Mouse (Mus musculus) megakaryocyte, adult 5-6 weeks (primary cell): Measurements from ENCODE around the gene Clk1. TPM values are rescaled to one million over a fixed set of nuclear protein-coding genes. Genes with fewer than 3 reads are reported as not detected.

Experiments used
- ATAC-seq: 2 replicates; pipeline ENCODE4 v1.8.0; 2016; ENCODE audit warnings: mild to moderate bottlenecking, inconsistent platforms; ENCODE audit not compliant: poor library complexity, severe bottlenecking
- total RNA-seq, 2 experiments: library from RNA; stranded (forward) in 1 of 2; stranded (reverse) in 1 of 2; fragments of 153-499, 151-499 nt in 1 of 2; fragments of 221-1000, 200-1000 nt in 1 of 2; gene quantifications; 2 replicates each; pipeline versions ENCODE4 v1.2.3 to v1.2.4; 2015 to 2017

Gene Clk1
- total RNA-seq (2015) (398 and 422 TPM in 2 replicates), total RNA-seq (2017) (345 and 361 TPM in 2 replicates)

GRCm38 (mm10) chr1:58423371-58424248 is at the start of gene Clk1:
Clk1 (minus strand) TSS chr1:58424066.
- peak; percentile 83 for ATAC-seq

DNA sequence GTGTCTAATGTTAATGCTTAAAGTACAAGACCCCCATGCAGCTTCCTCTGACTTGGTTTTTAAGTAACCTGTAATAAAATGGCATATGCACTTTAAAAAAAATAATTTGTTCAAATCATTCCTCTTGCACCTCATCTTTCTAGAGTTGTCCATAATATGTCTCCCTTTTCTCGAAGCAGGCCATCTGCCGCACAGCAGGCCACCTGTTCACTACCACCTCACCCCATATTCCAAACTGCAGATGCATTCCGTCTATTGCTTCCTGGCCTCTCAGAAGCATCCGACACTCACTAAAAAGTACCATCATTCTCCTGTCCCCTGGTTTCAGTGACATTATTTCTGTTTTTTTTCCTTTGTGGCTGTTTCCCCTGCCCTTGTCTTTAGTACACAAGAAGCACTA is 41.7 kb upstream of the Clk1 start:
- no peak for ATAC-seq

GRCm38 (mm10) chr1:58465042-58465441 is 41.2 kb upstream of the Clk1 start:
- ATAC-seq: no peak

DNA sequence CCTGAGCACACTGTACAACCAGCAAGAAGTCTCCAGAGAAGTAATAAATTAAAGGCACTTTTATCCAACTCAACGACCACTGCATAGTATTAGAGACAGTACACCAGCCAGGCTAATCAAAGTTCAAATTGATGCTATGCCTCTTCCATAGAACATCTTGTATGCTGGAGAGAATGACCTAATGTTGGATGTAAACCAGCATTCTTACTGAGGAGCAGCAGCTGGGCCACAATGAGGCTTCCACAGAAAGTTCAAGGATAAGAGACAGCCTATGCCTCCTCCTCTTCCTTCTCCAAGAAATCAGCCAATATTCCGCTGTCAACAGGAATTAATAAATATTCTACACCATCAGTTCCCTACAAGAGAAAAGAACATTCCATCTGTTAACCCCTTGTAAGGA is 40.1 kb upstream of the Clk1 start:
- no peak for ATAC-seq

- no peak for ATAC-seq
Measured at GRCm38 (mm10) chr1:58460566-58460965, 36.7 kb upstream of the Clk1 start.

DNA sequence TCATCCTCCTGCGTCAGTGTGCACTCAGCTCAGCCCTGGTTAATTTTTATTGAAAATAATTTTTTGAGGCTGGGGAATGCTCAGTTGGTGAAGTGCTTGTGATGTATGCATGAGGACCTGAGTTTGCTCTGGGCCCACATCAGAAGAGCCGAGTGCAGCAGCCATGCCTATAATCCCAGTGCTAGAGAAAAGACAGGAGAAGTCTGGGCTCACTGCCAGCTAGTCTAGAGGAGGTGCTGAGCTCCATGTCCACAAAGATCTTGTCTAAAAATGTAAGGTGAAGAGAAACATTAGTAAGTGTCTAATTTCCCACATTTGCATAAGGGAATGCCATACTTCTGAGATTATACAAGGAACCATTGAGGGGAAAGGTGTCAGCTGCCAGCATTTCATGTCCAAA is 35.0 kb upstream of the Clk1 start:
- no peak for ATAC-seq

- no peak for ATAC-seq
Measured at GRCm38 (mm10) chr1:58458175-58458574, 34.3 kb upstream of the Clk1 start.

GRCm38 (mm10) chr1:58454316-58454715 is 30.4 kb upstream of the Clk1 start:
- ATAC-seq: no peak

DNA sequence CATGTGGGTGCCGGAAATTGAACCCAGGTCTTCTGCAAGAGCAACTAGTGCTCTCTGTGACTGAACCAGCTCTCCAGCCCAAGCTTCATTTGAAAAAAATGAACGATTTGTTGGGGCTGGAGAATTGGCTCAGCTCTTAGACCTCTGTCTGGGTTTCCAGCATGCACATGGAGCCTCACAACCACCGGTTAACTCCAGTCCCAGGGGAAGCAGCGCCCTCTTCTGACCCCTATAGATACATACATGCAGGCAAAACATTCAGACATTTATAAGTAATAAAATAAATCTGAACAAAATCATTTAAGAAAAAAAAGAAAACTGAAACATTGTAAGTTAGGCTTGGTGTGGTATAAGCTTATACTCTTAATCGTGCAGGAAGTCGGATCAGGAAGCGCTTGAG is 24.5 kb upstream of the Clk1 start:
- no peak for ATAC-seq

GRCm38 (mm10) chr1:58447766-58448165 is 23.9 kb upstream of the Clk1 start:
- ATAC-seq: no peak

DNA sequence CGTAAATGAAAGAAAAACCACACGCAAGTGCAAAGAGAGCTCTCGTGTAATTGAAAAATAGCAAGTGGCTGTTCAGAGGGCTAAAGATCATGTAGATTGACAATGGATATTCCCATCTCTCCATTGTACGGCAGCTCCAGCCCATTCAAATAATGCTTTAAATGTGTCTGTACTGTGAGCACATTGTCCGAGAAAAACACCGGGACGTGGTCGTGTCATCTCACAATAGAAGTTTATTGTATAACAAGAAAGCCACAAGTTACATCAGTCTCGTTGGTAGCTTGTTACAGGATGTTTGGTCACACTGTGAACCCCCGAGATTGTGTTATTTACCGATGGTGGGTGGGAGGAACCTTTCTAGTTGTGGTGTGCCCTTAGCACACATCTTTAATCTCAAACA is 22.0 kb upstream of the Clk1 start:
- peak; percentile 19 for ATAC-seq

DNA sequence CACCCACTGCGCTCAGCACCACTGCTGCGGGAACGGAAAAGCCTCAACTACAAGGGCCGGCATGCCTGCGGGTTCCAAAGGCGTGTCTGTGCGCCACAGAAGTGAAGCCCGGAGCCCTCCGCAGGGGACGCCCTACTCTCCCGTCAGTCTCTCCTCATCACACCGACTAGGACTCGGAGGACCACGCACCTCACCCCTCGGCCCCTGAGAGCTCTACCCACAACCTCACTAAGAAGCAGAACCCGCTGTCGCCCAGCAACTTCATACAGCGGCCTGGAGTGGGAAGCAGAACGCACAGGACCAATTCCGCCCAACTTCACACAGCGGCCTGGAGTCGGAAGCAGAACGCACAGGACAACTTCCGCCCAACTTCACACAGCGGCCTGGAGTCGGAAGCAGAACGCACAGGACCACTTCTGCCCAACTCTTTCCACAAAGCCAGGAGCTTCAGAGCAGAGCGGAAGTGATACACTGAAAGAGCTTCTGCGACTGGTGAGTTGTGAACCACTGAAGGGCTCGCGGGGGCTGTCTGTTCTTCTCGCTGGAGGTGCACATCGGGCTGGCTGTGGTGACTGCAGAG is 21.4 kb upstream of the Clk1 start, which contains the start of the genes Nif3l1 and Ppil3:
Nif3l1 (plus strand) TSS at position 9 of the 580 bp plus-strand sequence.
Ppil3 (minus strand) TSS at position 344 of the 580 bp plus-strand sequence.
- ATAC-seq: peak; percentile 93

DNA sequence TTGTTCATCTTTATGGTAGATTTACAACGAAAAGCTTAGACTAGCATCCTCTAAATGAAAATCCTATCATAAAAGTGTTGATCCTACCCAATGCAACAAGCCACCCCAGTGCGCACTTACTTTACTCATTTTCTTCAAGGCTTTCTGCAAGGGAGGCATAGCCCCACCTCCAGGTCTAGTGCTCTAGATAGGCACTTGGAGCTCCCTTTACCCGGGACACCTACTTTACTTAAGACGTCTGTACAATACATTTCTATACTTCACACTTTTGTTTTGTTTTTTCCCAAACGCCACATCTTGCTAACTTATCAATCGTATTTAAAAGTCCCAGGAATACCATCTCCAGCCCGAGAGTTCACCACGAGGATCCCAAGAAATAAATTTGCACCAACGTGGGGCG is 20.8 kb upstream of the Clk1 start:
- ATAC-seq: no peak

- ATAC-seq: no peak
Measured at GRCm38 (mm10) chr1:58424551-58424950, 685 bp upstream of the Clk1 start.

- ATAC-seq: peak; percentile 81
Measured at GRCm38 (mm10) chr1:58422879-58423278, 987 bp downstream of the Clk1 start.

DNA sequence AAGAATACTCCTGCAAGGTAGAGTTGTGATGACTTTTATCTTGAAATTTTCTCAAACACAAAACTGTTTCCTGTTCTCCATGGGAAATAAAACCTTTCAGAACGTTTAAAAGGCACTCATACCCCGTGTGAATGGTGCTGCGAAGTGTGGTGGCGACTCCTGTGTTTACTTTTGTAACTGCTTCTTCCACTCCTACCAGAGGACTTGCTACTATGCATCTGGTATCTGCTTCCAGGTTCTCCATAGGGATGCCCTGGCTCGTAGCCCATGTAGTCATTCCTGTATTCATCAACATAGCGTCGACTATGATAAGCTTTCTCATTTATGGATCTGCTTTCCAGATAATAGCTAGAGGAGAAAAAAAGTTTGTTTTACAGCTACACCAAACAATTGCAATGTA is 2.9 kb downstream of the Clk1 start:
- ATAC-seq: no peak

DNA sequence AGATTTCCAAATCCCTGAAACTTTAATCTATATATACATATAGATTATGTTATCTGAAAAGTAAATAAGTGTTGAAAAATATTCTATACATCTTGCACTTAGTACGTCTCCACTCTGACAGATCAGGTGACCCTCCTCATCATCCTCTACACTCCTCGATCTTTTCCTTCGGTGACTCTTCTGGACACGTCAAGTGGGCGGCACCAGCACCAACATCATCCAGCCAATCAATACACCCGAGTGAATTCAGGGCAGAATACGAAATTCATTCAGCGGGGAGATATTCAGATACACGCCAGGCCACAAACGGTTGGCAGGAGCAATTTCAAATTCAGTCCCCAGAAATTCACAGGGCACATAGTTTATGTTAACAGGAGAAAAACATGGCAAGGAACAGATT is 3.8 kb downstream of the Clk1 start:
- no peak for ATAC-seq

GRCm38 (mm10) chr1:58416048-58416447 is 7.8 kb downstream of the Clk1 start:
- peak; percentile 51; the same call in 1 of the 2 replicates for ATAC-seq

- 0 out of 2 replicates have a peak, but pooled peaks have one; percentile 27 for ATAC-seq
Measured at GRCm38 (mm10) chr1:58415442-58415841, 8.4 kb downstream of the Clk1 start.

DNA sequence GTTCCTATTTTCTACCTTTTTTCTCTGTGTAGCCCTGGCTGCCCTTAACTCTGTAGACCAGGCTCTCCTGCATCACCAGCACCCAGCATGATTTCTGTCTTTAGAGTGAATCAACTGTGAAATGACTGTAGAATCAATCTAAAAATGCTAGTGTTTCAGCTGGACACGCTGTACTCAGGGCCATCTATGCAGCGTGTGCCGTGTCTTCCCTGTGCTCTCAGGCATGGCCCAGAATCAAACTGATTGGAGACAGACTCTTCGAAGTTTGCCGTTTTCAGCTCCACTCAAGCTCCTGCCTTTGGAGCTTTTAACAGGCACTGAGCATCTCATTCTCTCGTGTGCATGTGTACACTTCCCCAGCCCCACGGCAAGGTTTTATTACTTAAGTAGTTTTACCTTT is 13.1 kb downstream of the Clk1 start:
- ATAC-seq: no peak

DNA sequence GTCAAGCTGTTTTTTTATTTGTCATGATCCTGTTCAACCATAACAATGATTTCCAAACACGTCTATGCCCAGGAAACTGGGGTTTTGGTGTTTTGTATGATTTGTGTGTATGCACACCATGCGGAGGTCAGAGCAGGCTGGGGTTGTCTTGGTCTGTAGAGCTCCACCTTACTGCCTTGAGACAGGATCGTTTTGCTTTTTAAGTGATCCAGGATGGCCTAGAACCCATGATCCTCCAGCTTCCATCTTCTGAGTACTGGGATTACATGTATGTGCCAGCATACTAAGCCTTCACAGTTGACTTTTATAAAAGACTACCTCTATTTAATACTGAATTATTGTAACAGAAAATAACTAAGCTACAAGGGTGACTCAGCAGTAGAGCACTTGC is 13.7 kb downstream of the Clk1 start:
- ATAC-seq: no peak

DNA sequence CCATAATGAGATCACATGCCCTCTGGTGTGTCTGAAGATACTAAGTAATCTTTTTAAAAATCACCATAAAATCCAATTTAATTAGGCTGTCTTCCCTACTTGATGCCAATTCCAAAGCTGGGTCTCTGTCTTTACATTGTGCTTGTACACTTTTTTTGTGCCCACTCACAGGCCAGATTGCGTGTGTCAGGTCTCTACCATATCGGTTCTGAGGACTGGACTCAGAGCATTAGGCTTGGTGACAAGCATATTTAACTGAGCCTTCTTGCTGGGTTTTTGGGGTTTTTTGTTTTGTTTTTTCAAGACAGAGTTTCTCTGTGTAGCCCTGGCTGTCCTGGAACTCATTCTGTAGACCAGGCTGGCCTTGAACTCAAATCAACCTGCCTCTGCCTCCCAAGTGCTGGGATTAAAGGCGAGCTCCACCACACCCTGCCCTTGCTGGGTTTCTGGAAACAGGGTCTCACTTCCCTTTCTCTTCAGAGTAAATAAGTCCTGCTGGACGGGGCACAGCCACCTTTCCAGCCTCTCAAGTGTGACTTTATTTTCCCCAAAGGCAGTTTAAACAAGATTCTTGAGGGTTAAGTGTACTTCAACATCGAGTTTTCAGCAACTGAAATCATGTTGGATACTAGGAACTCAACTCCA is 14.2 kb downstream of the Clk1 start:
- ATAC-seq: no peak
